Mouse (Mus musculus) thymus, postnatal 14 days (tissue): ENCODE results near the gene Ube2n.

Experiments used
- DNase-seq: peaks from one replicate; pipeline ENCODE4 v3.0.0; 2021

Gene Ube2n

DNA sequence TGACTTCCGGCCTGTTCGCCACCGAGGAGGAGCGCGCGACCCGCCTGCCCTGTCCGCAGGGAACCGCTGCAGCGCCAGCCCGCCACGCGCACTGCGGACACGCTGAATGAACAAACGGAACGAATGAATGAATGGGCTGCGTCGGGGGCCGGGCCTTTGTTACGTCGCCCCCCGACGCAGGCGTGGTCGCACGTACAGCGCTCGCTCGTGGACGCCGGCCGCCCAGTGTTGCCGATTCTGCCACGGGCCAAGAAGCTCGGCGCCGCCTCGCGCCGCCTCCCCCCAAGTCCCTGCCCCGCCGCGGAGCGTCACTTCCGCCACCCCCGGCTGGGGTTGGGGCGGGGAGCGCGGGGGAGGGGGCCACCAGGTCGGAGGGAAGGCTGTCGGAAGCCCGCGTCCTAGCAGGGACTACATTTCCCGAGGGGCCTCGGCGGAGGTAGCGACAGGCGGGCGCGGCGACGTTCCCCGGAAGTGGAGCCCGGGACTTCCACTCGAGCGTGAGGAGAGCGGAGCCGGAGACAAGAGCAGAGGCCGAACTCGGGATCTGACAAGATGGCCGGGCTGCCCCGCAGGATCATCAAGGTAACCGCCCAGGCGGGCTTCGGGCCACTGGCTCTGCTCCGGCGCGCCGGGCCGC is at the start of gene Ube2n:
Gene Ube2n (plus strand): TSS at position 490 of the 637 bp plus-strand sequence.
- peak; percentile 98 for DNase-seq

DNA sequence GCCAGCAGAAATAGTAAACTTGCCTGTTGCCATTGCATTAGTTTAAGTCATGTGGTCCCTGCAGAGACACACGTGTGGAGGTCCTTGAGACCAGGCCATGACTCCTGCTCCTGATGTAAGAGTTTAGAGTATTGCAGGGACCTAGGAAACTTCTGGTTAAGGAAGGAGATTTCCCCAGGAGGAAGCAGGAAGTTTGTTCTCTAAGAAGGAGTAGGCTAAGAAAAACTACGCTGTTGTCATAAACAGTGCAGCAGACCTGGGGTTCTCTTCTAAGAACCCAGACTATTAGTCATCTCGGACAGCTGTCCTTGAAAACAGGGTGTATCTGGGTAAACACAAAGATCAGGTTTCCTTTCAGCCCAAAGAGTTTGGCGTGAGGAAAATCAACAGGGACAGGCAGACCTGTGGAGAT is 49.5 kb upstream of the Ube2n start:
- DNase-seq, result no peak

DNA sequence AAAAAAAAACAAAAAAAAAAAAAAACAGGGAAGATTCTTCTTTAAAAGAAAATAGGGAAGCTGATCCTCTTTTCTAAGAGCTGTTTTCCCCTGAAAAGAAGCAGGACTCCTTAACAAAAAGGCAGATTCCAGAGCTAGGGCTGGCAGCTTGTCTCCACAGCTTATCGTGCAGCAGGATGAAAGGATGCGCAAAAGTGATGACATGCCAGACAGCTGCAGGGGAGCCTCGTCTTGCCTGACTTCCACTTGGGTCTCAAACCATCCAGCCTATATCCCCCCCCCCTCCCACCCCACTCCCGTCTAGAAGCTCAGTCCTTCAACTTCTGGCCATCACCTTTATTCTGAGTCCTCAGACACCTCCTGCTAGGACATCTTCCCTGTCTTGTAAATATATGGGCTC is 46.1 kb upstream of the Ube2n start:
- no peak for DNase-seq

DNA sequence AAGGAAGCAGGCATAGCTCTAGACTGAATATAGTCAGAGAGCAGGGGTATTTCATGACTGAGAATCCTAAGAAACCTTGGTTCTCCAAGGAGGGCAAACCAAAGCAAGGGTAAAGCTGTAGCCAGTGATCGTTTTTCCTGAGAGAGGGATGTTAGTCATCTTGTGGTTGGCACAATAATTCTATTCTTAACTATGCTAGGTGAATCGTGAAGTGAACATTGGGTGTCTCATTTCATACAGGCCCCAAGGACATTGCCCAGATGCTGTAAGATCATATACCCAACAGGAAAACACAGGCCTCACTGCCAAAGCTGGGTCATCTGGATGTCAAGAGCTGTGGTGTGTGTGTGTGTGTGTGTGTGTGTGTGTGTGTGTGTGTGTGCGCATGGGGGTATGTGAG is 43.8 kb upstream of the Ube2n start:
- no peak for DNase-seq

DNA sequence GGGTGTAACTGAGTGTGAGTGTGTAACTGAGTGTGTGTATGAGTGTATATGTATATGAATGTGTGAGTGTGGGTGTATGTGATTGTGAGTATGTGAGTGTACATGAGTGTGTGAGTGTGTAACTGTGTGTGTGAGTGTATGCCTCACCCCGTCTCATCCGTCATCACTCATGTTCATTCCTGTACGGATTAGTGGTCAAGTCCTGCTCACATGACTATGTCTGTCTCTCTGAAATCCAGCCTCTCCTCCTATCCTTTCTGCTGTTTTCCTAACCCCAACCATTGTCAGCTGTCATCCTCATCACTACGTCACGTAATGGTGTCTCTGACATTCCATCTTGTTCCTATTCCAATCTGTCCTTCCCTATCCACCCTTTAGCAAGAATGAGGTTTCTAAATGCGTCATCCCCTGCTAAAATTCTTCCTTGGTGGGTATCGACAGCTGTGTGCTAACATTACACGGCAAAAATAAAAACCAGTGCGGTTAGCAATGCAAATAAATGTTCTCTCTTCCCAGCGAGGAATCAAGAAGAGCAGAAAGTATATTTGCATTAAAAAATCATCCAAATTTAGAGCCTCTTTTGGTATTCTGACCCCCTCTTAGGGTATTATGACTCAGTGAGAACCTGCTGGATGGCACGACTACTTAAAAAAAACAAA is 42.9 kb upstream of the Ube2n start:
- no peak for DNase-seq

DNA sequence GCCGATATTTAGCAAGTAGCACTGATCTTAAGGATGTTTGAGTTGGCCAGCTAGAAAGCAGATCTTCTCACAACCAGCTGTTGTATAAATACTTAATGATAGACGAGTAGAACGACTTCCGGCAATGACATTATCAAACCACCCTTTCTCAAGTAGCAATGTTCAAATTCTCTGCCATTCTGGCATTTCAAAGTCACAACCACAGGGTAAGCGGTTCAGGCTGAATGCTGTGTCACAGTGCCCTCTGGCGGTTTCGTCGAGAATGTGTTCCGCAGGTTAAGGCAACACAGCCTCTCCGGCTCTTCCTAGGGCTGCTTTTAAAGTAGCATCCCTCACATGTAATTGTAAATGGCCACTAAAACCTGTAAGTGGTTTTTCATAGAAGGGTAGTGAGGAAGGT is 39.0 kb upstream of the Ube2n start:
- peak; percentile 85 for DNase-seq

DNA sequence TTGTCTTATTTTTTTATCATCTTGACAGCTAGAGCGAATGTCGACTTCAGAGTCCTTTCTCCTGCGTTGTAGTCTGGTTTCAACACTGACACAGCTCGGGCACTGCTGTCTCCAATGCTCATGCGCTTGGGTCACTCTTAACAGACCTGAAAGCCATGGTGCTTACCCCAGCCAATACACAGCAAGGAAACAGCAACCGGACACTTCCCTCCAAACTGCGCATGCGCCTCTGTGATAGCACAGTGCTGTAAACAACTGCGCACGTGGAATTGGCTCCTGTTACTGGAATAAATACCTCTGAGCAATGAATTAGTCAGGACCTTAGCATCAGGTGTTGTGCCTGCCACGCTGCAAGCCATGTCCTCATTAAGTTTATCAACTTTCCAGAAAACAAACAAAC is 37.4 kb upstream of the Ube2n start:
- DNase-seq, result no peak

DNA sequence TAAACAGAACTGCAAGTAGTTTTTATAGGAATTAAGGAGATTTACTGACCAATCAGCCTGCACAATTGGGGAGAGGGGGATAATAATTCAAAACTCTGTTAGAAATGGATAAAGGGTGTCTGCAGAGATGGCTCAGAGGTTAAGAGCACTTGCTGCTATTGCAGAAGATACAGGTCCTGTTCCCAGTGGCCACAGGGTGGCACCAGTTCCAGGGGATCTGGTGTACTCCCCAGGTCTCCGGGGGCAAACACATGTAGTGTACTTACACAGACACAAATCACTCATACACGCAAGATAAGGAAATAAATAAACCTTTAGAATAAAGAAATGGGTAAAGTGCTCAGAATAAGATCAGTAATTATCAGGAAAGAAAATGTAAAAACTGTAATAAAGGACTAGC is 25.3 kb upstream of the Ube2n start:
- peak; percentile 35 for DNase-seq

DNA sequence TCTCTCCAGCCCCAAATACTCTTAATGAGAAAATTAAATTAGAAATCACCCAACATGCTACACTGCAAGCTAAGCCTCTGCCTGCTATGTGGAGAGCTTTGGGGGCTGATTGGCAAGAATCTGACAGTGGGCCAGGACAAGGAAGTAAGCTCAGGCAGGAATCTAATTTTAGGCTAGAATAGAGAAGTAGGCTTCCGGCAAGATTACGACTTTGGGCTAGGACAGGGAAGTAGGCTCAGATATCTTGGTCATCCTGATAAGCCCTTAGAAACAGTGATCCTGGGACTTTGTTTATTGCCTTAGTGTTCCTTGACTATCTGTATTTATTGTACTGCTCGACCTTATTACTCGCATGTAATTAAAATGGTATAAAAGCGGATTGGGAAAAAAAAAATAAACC is 20.7 kb upstream of the Ube2n start:
- DNase-seq, result no peak

DNA sequence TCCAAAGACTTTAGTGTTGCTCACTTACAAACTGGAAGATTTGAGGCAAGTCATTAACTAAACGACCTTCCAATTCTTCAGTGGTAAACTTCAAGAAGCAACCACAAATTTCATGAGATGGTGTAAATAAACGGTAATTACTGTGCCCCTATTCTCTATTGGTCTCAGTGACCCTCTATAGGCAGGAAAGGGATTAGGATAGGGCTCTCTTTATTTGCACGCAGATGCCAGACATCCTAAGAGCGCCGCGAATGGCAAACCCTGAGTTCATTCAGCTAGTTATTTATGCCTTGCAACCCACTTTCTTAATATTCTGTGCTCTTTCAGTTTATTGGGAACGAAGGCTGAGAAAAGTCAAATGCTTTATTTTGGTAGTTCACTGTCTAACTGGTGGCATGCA is 13.9 kb upstream of the Ube2n start:
- DNase-seq, result no peak

DNA sequence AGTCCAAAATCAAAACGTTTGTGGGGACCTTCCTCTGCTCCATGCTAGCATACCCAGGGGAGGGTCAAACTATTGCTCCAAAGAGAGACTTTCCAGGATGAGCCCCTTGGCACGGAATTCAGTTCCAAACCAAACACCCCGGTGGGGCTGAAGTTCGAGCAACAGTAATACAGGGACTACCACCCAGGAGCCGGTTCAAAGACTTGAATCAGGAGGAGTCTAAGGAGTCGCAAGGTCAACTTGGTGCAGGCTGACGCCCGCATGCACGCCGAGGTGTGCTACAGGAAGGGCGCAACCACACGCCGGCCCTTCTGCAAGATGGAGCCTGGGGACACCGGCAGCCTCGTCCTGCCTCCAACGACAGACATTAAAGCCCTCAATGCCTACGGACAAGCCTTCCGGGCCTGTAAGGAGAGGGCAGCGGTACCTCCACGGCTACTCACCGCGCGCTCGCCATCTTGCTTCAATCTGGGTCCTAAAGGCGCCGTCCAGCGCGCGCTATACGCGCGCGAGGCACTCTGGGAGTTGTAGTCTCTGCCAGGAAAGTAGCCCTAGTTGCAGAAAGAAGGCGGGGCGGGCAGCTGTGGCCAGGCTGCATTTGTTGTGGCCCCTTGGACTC is 13.4 kb upstream of the Ube2n start, which contains the start of gene Mrpl42:
Gene Mrpl42 (minus strand): TSS at position 478 of the 619 bp plus-strand sequence.
- peak; percentile 83 for DNase-seq

DNA sequence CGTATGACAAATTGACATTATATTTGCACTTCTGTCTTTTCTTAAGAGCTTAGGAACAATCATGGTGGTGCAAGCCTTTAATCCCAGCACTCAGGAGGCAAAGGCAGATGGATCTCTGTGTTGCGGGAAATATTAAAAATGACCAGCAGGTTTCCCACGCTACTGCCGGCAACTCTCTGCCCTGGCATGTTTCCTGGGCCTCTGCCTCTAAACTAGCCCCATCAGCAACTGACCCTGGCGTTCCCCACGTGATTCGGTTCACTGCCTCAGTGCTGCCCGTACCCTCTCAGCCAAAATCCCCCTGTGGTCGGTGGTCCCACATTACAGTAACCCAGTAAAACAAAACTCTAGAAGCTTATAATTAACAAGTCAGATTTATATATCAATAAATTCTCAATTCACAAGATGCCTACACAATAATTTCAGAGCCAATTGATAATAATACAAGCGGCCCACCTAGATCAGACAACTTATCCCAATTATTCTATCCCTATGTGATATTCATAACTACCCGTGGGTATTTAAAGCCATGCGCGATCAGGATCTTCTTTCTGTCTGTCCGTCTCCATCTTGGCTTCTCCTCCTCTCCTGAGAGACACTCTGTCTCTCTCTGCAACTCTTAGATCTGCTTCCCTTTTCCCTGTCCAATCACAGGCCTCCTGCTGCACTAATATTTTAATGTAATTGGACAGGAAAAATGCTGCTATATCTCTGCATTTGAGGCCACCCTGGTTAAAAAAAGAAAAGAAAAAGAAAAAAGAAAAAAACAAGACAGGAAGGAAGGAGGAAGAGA is 11.3 kb upstream of the Ube2n start:
- no peak for DNase-seq

DNA sequence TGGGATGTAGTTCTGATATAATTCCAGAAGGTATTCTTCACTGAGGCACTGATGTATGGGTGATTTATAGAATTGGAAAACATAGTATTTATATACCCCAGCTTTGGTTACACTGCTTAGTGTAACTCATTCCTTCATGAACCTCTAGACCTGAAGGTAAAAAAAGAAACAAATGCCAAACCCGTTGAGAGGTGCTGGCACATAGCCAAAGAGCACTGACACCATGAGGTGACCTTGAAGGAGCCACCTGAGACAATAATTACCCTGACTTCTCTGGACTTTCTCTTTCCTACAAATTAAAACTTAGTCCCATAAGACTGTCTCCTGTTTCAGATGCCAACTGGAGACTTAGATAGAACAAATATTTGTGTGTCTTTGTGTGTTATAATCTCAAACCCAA is 10.6 kb upstream of the Ube2n start:
- DNase-seq, result no peak

DNA sequence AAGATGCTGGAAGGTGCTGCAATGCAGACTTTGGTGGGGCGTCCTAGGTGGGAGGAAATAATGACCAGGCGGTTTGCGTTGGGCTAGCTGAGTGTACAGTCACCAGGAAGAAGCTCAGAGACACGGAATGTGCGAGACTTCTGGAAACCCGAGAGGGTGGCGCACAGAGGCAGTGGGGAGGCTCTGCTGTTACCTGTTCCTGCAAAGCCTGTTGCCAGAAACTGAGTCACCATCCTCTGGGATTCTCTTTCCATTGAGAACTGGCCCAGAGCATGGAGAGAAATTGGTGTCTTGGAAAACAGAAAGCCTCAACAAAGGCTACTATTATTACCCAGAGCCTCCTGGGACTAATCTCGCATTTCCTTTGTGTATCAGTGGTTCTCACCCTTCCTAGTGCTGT is 6.8 kb upstream of the Ube2n start:
- no peak for DNase-seq

DNA sequence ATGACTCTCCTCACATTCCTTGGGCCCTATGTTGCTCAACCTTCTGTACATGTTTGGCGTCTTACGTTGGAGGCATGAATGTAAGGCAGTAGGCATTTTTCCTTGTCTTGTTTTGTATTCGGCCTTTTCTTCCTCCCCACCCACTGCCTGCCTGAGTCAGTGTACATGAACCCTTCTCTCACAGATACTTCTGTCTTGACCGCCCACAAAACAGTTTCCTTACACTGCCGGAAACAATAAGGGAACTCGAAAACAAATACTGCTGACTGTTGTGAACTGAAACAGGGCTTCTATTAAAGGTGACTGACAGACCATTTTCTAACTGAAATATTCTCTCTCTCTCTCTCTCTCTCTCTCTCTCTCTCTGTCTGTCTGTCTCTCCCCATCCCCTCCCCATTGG is 6.2 kb upstream of the Ube2n start:
- no peak for DNase-seq

DNA sequence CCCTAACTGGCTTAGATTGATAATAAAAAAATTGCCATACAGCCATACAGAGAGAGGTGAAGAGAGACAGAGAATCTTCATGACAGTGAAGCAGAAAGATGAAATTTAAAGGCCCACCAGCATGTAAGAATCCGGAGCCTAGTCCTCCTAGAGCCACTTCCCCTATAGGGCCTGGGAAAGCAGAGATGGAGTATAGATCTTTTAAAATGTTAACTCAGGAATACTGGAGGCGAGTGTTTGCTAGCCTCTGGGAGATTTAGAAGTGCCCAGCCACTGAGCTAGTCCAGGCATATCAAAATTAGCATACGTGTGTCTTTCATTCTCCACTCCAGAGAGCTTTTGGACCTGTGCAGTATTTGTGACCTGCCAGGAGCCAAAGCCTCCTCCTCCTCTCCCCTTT is 5.7 kb upstream of the Ube2n start:
- DNase-seq, result no peak

DNA sequence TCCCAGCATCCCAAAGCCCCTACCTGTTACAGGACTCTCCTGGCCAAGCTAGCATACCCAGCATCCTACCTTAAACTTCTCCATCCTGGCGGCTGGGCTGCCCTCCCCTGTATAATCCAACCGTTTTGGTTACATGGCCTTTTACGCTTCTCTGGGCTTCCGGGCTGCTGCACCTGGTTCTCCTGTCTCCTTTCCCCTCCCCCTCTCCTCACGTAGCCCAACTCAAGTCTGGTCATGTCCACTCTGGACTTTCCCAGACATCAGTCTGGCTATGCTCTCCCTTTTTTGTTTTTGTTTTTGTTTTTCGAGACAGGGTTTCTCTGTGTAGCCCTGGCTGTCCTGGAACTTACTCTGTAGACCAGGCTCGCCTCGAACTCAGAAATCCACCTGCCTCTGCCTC is 2.3 kb upstream of the Ube2n start:
- DNase-seq, result no peak

DNA sequence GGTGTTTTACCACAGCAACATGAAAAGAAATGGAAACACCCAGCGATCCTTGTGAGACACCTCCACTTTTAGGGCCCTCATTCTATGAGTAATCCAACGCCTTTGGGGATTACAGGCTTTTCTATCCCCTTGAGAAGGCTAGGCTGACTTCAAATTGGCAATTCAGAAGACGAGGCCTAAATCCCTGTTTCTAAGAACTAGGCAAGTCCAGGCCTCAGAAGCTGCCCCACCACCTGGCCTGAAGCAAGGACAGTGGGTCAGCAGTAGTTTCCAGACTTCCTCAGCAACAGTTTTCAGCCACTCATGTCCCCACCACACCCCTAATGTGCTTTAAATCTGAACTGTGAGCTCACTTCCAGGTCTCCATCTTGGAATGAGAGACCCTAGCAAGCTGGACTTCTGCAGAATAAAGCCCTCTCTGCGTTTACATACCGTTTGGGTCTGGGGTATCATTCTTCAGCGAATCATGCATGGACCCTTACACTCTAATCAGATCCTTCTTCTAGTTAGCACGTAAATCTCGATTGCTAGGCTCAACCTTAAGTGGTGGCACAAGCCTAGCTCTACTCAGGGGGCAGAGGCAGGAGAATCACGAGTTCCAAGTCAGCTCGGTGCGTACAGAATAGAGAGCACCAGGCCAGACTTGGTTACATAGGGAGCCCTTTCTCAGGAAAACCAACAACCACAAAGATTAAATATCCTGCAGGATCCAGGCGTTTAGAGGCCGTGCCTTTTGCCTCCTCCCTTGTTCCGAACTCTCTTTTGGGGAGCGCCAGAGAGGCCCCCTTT is 983 bp upstream of the Ube2n start:
- peak; percentile 27 for DNase-seq

DNA sequence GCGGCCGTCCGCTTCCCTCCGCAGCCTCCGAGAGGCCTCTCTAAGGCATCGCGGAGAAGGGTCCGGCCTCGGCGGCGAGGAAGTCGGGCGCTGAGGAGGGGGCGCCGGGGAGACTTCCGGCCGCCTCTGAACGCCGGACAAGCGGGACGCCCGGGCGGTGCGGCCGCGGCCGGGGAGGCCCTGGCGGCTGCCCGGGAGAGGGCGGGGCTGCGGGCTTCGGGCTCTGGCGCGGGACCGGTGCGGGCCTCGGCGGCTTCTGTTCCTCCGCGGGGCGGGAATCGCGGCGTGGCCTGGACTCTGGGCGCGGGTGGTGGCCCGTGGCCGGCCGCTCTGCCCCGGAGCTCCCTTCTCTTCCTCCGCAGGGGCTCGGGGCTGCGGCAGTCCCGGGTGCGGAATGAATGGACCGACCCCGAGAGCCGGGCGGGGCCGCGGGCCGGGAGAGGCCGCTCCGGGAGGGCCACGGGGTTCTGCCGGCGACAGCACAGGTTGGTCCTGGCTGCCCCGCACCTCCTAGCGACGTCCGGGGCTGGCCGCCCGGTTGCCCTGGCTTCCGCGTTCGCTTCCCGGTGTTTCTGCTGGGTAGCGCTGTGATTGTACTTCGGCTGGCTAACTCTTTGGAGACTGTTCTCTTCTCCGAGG is 467 bp downstream of the Ube2n start:
- DNase-seq, result no peak

DNA sequence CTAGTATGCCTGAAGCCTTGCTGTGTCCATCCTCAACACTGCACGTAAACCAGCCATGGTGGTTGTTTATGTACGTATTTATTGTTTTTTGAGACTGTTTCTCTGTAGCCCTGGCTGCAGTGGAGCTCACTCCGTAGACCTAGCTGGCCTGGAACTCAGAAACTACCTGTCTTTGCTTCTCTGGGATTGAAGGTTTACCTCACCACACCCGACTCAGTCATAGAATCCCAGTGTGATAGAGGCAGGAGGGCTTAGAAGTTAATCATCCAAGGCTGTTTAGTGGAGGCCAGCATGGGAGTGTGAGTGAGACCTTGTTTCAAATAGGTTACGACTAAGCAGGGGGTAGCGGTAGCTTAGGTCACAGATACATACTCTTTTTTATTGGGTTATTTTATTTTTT is 2.7 kb downstream of the Ube2n start:
- DNase-seq, result no peak

DNA sequence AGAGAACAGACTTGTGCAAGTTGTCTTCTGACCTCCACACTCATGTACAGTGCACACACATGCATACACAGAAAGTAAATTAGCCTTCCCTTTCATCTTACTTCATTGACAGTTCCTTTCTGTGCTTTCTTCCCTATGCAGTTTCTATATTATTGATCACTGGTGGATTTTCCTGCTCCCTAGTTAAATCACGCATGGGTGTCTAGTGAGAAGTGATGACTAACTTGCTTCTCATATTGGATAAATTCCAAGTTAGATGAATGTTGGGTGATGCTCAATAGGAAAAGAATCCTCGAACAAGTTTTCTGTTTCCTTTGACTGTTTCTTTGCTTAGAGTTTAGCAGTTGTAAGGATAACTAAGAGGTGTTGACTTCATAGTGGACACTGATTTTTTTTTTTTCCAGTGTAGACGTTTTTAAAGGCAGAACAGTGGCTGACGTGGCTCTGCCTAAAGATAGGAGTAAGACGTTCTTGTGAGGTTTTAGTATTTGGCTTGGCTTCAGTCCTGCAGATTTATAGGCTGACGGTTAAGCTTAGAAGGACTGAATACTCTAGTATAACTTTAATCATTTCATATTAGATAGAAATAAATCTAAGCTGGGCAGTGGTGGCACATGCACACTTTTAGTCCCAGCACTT is 10.2 kb downstream of the Ube2n start:
- DNase-seq, result no peak

DNA sequence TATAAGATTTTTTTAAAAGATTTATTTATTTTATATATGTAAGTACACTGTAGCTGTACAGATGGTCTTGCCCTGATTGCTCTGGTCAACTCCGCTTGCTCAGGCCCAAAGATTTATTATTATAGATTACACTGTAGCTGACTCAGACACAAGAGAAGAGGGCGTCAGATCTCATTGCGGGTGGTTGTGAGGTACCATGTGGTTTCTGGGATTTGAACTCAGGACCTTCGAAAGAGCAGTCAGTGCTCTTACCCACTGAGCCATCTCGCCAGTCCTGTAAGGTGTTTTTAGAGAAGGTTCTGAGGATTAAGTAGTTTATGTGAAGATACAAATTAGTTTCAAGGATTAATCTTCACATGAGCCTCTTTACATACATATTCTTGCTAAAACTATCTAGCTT is 10.9 kb downstream of the Ube2n start:
- no peak for DNase-seq
